In genomic region chr11:57516946-57517441, GRCm38 (mm10) we compare ENCODE assay signal across 9 mouse cellular contexts. TPM values are rescaled to one million over a fixed set of nuclear protein-coding genes. Genes with fewer than 3 reads are reported as not detected.
DNase-seq lines count a peak whose midpoint lies in the region; ATAC-seq lines count a peak whose summit lies in the region.
"Had no signal": no experiment of that assay in that cellular context is flagged by ENCODE, and none has a peak within 500 bp of the region (broad histone marks: within the 10 kb centered on the region; RNA-seq: fewer than 3 reads in every experiment).

No protein-coding gene starts in this region.

- peaks cover 8% of the 10 kb centered on the region for H3K4me1 ChIP-seq in heart, embryonic 11.5 days (ENCODE audit: control insufficient read depth, insufficient read depth, low read length)
- peaks cover 13% of the 10 kb centered on the region for H3K4me1 ChIP-seq in neural tube, embryonic 12.5 days

- DNase-seq in heart, postnatal 4 days: no peak
- no peak for DNase-seq in neural tube, embryonic 10.5 days (ENCODE audit: extremely low spot score, low spot score)
- DNase-seq in lung, postnatal 25 days (ENCODE audit: low spot score): peak; percentile 7
- no peak for DNase-seq in c-Kit-positive CD71-positive TER-119-positive erythroid progenitor cells, embryonic 14.5 days (ENCODE audit: low spot score)
- no peak for DNase-seq in layer of hippocampus, postnatal 25 days (ENCODE audit: extremely low spot score in 1 of 2, low spot score in 1 of 2)
- no peak for DNase-seq in ovary, adult 18-20 months (ENCODE audit: low spot score)
- DNase-seq: cerebellum, postnatal 10 days had no signal

- H3K4me3 ChIP-seq in heart, embryonic 11.5 days (ENCODE audit: low read depth, low read length): no peak overlapping the region
- H3K4me3 ChIP-seq in neural tube, embryonic 12.5 days: no peak overlapping the region

- no peaks in the 10 kb centered on the region for H3K9me3 ChIP-seq in heart, embryonic 11.5 days (replicated peaks; ENCODE audit: control insufficient read depth, low read length)
- H3K9me3 ChIP-seq in neural tube, embryonic 12.5 days: no peaks in the 10 kb centered on the region

- no peak for ATAC-seq in heart, embryonic 11.5 days (replicated peaks; ENCODE audit: insufficient number of reproducible peaks, low FRiP score, low TSS enrichment)
- ATAC-seq in neural tube, embryonic 12.5 days (ENCODE audit: low FRiP score, low read depth): no peak

- WGBS in heart, embryonic 11.5 days (ENCODE audit: insufficient replicate concordance): 25% methylated on average over 5 of the region's 5 CpGs
- WGBS in neural tube, embryonic 12.5 days: 81% methylated on average over 5 of the region's 5 CpGs

- peak overlapping the region; percentile 66 for H3K4me2 ChIP-seq in heart, embryonic 11.5 days
- peak overlapping the region; percentile 73 for H3K4me2 ChIP-seq in neural tube, embryonic 12.5 days (replicated peaks)

- no peaks in the 10 kb centered on the region for H3K27me3 ChIP-seq in heart, embryonic 11.5 days (ENCODE audit: control insufficient read depth, insufficient read depth, low read length)
- no peaks in the 10 kb centered on the region for H3K27me3 ChIP-seq in neural tube, embryonic 12.5 days (replicated peaks)

- H3K36me3 ChIP-seq in heart, embryonic 11.5 days (ENCODE audit: control insufficient read depth, insufficient read depth, low read length): no peaks in the 10 kb centered on the region; the same call in 1 of the 2 replicates
- peaks cover 17% of the 10 kb centered on the region for H3K36me3 ChIP-seq in neural tube, embryonic 12.5 days

- no peak overlapping the region for H3K9ac ChIP-seq in heart, embryonic 11.5 days (ENCODE audit: low read depth, low read length)
- H3K9ac ChIP-seq in neural tube, embryonic 12.5 days: no peak overlapping the region

- H3K27ac ChIP-seq in heart, embryonic 11.5 days (ENCODE audit: low read depth, low read length): no peak overlapping the region
- no peak overlapping the region for H3K27ac ChIP-seq in neural tube, embryonic 12.5 days

RNA-seq across cellular contexts. Expression of gene Fam114a2, which starts 1.4 kb away (rescaled TPM):
- 49.4 and 50.4 TPM in 2 replicates for polyA plus RNA-seq in heart, embryonic 11.5 days (2014; fragmentation: Nextera tagmentation; extraction: Ambion mirVana)
- 10 to 100 TPM; 43.1 to 45.6 TPM for total RNA-seq in heart, postnatal 4 days (2021)
- 89.9 and 93.2 TPM in 2 replicates for polyA plus RNA-seq in neural tube, embryonic 12.5 days (2016; fragmentation: Nextera tagmentation; extraction: Ambion mirVana)
- 10 to 100 TPM; 33.2 to 35.8 TPM for total RNA-seq in layer of hippocampus, postnatal 25 days (2021)

RNA-seq across cellular contexts. Expression of gene Mfap3, which starts 1.5 kb away (rescaled TPM):
- polyA plus RNA-seq in heart, embryonic 11.5 days (2014; fragmentation: Nextera tagmentation; extraction: Ambion mirVana): 32.7 and 37.9 TPM in 2 replicates
- total RNA-seq in heart, postnatal 4 days (2021): 10 to 100 TPM; 26.8 to 27.6 TPM
- polyA plus RNA-seq in neural tube, embryonic 12.5 days (2016; fragmentation: Nextera tagmentation; extraction: Ambion mirVana): 54.6 and 56.6 TPM in 2 replicates
- 10 to 100 TPM; 29.5 to 36.4 TPM for total RNA-seq in layer of hippocampus, postnatal 25 days (2021)
